Mouse (Mus musculus) olfactory bulb, adult 2 months (tissue): ENCODE measurements around the gene Samd10.

ENCODE experiments used
- CTCF ChIP-seq: fragments of 200-500 bp; IDR thresholded peaks from 2 replicates; pipeline ENCODE4 v1.5.1; 2012; ENCODE audit warnings: low read depth, mild to moderate bottlenecking, low read length, moderate library complexity; ENCODE audit not compliant: insufficient read depth
- POLR2A ChIP-seq: fragments of 200-500 bp; IDR thresholded peaks from 2 replicates; pipeline ENCODE4 v1.6.1; 2012; ENCODE audit warnings: mild to moderate bottlenecking, low read depth, low read length, moderate library complexity; ENCODE audit not compliant: insufficient read depth

- TF ChIP-seq CTCF (no peak), POLR2A (no peak)
These were observed 46.7 kb upstream of the Samd10 start for GRCm38 (mm10) chr2:181645666-181646065.
